Mouse (Mus musculus) spleen, adult 2 months (tissue): ENCODE data around the gene Necab2.

Experiments
- CTCF ChIP-seq: fragments of 200-500 bp; IDR thresholded peaks from 2 replicates; pipeline ENCODE4 v1.5.1; 2011; ENCODE audit warnings: mild to moderate bottlenecking, inconsistent platforms; ENCODE audit not compliant: insufficient read depth, insufficient read length, insufficient replicate concordance; ENCODE audit errors: extremely low read depth
- POLR2A ChIP-seq: fragments of 200-500 bp; IDR thresholded peaks from 2 replicates; pipeline ENCODE4 v1.6.1; 2011; ENCODE audit warnings: low read depth, low read length, inconsistent platforms

- no peak for TF ChIP-seq CTCF
- TF ChIP-seq POLR2A: no peak
Observed at GRCm38 (mm10) chr8:119399255-119399654, 47.3 kb upstream of the Necab2 start.
